8 mouse cellular contexts compared by ENCODE assay signal in the genomic region with DNA sequence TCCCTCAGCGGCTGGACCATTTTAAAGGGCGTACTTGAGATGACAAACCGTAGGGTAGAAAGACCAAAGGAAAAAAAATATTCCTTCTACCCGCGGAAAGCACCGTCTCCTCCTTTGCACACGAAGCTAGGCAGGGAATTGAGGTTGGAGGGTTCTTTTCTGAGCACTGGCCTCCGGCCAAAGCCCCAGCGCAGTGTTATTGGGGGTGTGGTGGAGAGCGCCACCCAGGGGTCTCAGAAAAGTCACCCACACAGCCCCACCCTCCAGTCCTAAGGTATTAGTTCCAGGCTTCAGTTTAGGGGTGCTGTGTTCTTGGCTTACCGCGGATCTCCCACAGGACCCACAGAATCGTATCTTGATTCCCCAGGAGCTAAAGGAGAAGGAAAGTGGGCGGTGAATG. TPM values are rescaled to one million over a fixed set of nuclear protein-coding genes. Genes with fewer than 3 reads are reported as not detected.
DNase-seq lines count a peak whose midpoint lies in the region; ATAC-seq and TF ChIP-seq lines count a peak whose summit lies in the region.

No protein-coding gene starts in this region.

- peaks cover 14% of the 10 kb centered on the region for H3K4me1 ChIP-seq in forebrain, postnatal 0 days (ENCODE audit: insufficient read depth)
- H3K4me1 ChIP-seq in intestine, embryonic 15.5 days (replicated peaks), result peaks cover 27% of the 10 kb centered on the region

- peak overlapping the region; percentile 99 for H3K4me2 ChIP-seq in forebrain, postnatal 0 days (ENCODE audit: low read depth)
- peak overlapping the region; percentile 93 for H3K4me2 ChIP-seq in intestine, embryonic 15.5 days (replicated peaks)

- H3K9ac ChIP-seq in forebrain, postnatal 0 days, result no peak overlapping the region
- H3K9ac ChIP-seq in intestine, embryonic 15.5 days, result no peak overlapping the region

- peak; percentile 48 for DNase-seq in 416B (ENCODE audit: low read depth)
- peak; percentile 68 for DNase-seq in brain, embryonic 14.5 days (ENCODE audit: low read depth)
- peak; percentile 50 for DNase-seq in forebrain, postnatal 0 days
- DNase-seq in lung, postnatal 10 days, result peak; percentile 50
- no peak for DNase-seq in T-cell, adult 2 months (ENCODE audit: low spot score)
- no peak for DNase-seq in layer of hippocampus, adult 8-10 months (ENCODE audit: low spot score in 2 of 2)
- DNase-seq in thymus, postnatal 25 days, result no peak

- no peaks in the 10 kb centered on the region for H3K9me3 ChIP-seq in forebrain, postnatal 0 days (ENCODE audit: low read length)
- H3K9me3 ChIP-seq in intestine, embryonic 15.5 days, result no peaks in the 10 kb centered on the region

- no peak for TF ChIP-seq POLR2A in brain, embryonic 14.5 days (IDR thresholded peaks at IDR 0.05; ENCODE audit: borderline replicate concordance, extremely low read depth, insufficient read depth, insufficient read length, poor library complexity, severe bottlenecking)

- 5% methylated on average over 14 of the region's 14 CpGs for whole genome bisulfite sequencing in forebrain, postnatal 0 days
- WGBS in intestine, embryonic 15.5 days, result 18% methylated on average over 14 of the region's 14 CpGs

- peak; percentile 40; the same call in 1 of the 2 replicates for TF ChIP-seq CTCF in brain, embryonic 14.5 days (IDR thresholded peaks at IDR 0.05; ENCODE audit: borderline replicate concordance, extremely low read depth, insufficient read depth, insufficient read length)
- TF ChIP-seq CTCF in forebrain, postnatal 0 days (IDR thresholded peaks at IDR 0.05; ENCODE audit: low read depth), result peak; percentile 51

- no peak for ATAC-seq in forebrain, postnatal 0 days
- ATAC-seq in intestine, embryonic 15.5 days, result no peak

- H3K27me3 ChIP-seq in forebrain, postnatal 0 days (ENCODE audit: insufficient read depth, low read length), result peaks cover 16% of the 10 kb centered on the region
- H3K27me3 ChIP-seq in intestine, embryonic 15.5 days (replicated peaks), result peaks cover 45% of the 10 kb centered on the region

- no peak overlapping the region for H3K27ac ChIP-seq in forebrain, postnatal 0 days (ENCODE audit: low read depth, low read length)
- no peak overlapping the region for H3K27ac ChIP-seq in intestine, embryonic 15.5 days

- H3K36me3 ChIP-seq in forebrain, postnatal 0 days (ENCODE audit: insufficient read depth), result 0 out of 2 replicates have a peak, but pooled peaks cover 4% of the 10 kb centered on the region
- H3K36me3 ChIP-seq in intestine, embryonic 15.5 days, result no peaks in the 10 kb centered on the region

- peak overlapping the region; percentile 59 for H3K4me3 ChIP-seq in forebrain, postnatal 0 days (ENCODE audit: low read depth, low read length)
- no peak overlapping the region for H3K4me3 ChIP-seq in intestine, embryonic 15.5 days (replicated peaks)

RNA-seq across cellular contexts. Expression of a gene that starts 1.2 kb away (rescaled TPM):
- 2.3 and 4.1 TPM in 2 replicates for polyA plus RNA-seq in brain, embryonic 14.5 days (2012; rRNA removed)
- total RNA-seq in forebrain, postnatal 0 days (2014; rRNA removed), result 8.2 and 12.6 TPM in 2 replicates
- polyA plus RNA-seq in forebrain, postnatal 0 days (2015; fragmentation: Nextera tagmentation; extraction: Ambion mirVana), result 4.7 and 6.8 TPM in 2 replicates
- polyA plus RNA-seq in intestine, embryonic 15.5 days (2015; fragmentation: Nextera tagmentation; extraction: Ambion mirVana), result 2.0 and 2.4 TPM in 2 replicates
- total RNA-seq in layer of hippocampus, adult 8-10 months (2022), result 100 to 1,000 TPM; 118 to 146 (median 137) TPM

Comparison
In these comparisons a context has a peak if more than half of its experiments do, and no peak if none do; other contexts are left out.
1. DNase-seq: peak in 416B (single experiment), brain, embryonic 14.5 days (single experiment), forebrain, postnatal 0 days (single experiment) and lung, postnatal 10 days (single experiment); none in T-cell, adult 2 months (single experiment), layer of hippocampus, adult 8-10 months (0 of 2) and thymus, postnatal 25 days (single experiment).